Mouse (Mus musculus) ES-E14 (cell line): ENCODE measurements at regions not wholly inside any gene's neighbourhood (a gene's known extent, or its start where the extent isn't known, plus 50 kb on each side); places are given as distances from the start of the nearest gene placed in this dataset.

ENCODE experiments used
- DNase-seq: peaks from one replicate; pipeline ENCODE4 v3.0.0-alpha.2; 2013; ENCODE audit warnings: low read depth, low spot score
- H3K27ac ChIP-seq: 2 replicates; pipeline ENCODE4 v1.5.1; 2012; ENCODE audit warnings: low read depth, mild to moderate bottlenecking, low read length, moderate library complexity, mixed read lengths; ENCODE audit not compliant: poor library complexity, insufficient read depth, severe bottlenecking
- H3K36me3 ChIP-seq: 2 replicates; pipeline ENCODE4 v1.6.1; 2012; ENCODE audit warnings: mild to moderate bottlenecking, low read length, moderate library complexity, mixed read lengths; ENCODE audit not compliant: control insufficient read depth, poor library complexity, insufficient read depth, severe bottlenecking
- H3K4me1 ChIP-seq, 2 experiments: fragments of 150-350 bp in 1 of 2; sonication (generic) in 1 of 2; 2 replicates each; pipeline ENCODE4 v1.6.1; 2012; ENCODE audit warnings: low read length in 2 of 2, mild to moderate bottlenecking in 1 of 2, mixed read lengths in 1 of 2; ENCODE audit not compliant: control insufficient read depth in 2 of 2, insufficient read depth in 2 of 2, poor library complexity in 1 of 2
- H3K4me3 ChIP-seq, 2 experiments: fragments of 150-350 bp in 1 of 2; sonication (generic) in 1 of 2; 2 replicates each; pipeline ENCODE4 v1.5.1; 2012; ENCODE audit warnings: low read length in 2 of 2, low read depth in 1 of 2, mild to moderate bottlenecking in 1 of 2, mixed read lengths in 1 of 2; ENCODE audit not compliant: insufficient read depth in 1 of 2, poor library complexity in 1 of 2, severe bottlenecking in 1 of 2
- H3K9ac ChIP-seq: 2 replicates; pipeline ENCODE4 v1.6.1; 2012; ENCODE audit warnings: low read depth, mild to moderate bottlenecking, low read length, mixed read lengths; ENCODE audit not compliant: poor library complexity, insufficient read depth, severe bottlenecking
- H3K9me3 ChIP-seq: fragments of 150-350 bp; sonication (generic); 2 replicates; pipeline ENCODE4 v1.6.1; 2012; ENCODE audit warnings: low read depth, mild to moderate bottlenecking, low read length; ENCODE audit not compliant: control insufficient read depth, insufficient read depth
- CHD2 ChIP-seq: IDR thresholded peaks from 2 replicates; pipeline ENCODE4 v1.6.1; 2014; ENCODE audit warnings: mild to moderate bottlenecking, low read depth, low read length, inconsistent platforms
- HCFC1 ChIP-seq: IDR thresholded peaks from 2 replicates; pipeline ENCODE4 v1.6.1; 2012; ENCODE audit warnings: low read length, inconsistent platforms, borderline replicate concordance; ENCODE audit not compliant: insufficient read depth
- MAFK ChIP-seq: IDR thresholded peaks from 2 replicates; pipeline ENCODE4 v1.6.1; 2014; ENCODE audit warnings: mild to moderate bottlenecking, low read depth, low read length, inconsistent platforms; ENCODE audit not compliant: insufficient read depth
- ZC3H11A ChIP-seq: IDR thresholded peaks from 2 replicates; pipeline ENCODE4 v1.6.1; 2012; ENCODE audit warnings: low read depth, mild to moderate bottlenecking, inconsistent platforms, low read length, borderline replicate concordance
- ZNF384 ChIP-seq: IDR thresholded peaks from 2 replicates; pipeline ENCODE4 v1.6.1; 2012; ENCODE audit warnings: low read depth, low read length, inconsistent platforms
- in situ Hi-C, 2 experiments: fragments of 600-800 bp; cut with MboI; formaldehyde crosslinking; loops; one replicate each; pipeline ENCODE4 v1.15.1; 2025; ENCODE audit warnings: low sequenced_read_pairs in 2 of 2, inconsistent platforms in 1 of 2; ENCODE audit not compliant: unreplicated experiment in 2 of 2

- Histone ChIP-seq H3K9ac (no peak overlapping the region), H3K36me3 (no peaks in the 10 kb centered on the region), H3K4me1 (no peaks in the 10 kb centered on the region), H3K9me3 (no peaks in the 10 kb centered on the region), H3K4me3 (no peak overlapping the region), H3K27ac (no peak overlapping the region)
- no peak for TF ChIP-seq ZNF384
- no peak for TF ChIP-seq CHD2
- no peak for TF ChIP-seq HCFC1
- no peak for TF ChIP-seq MAFK
- TF ChIP-seq ZC3H11A: no peak
- in situ Hi-C loops: no loop called here
- no peak for DNase-seq
Observed at GRCm38 (mm10) chr15:5475389-5475995, 231.5 kb upstream of the Ptger4 start.

GRCm38 (mm10) chr15:5493286-5493685, 249.3 kb upstream of the Ptger4 start:
- no peak overlapping the region for H3K4me3 ChIP-seq
- in situ Hi-C loops: no loop called here

GRCm38 (mm10) chr15:5495187-5495849, 251.3 kb upstream of the Ptger4 start:
- H3K9ac ChIP-seq: no peak overlapping the region
- H3K27ac ChIP-seq: no peak overlapping the region
- H3K36me3 ChIP-seq: no peaks in the 10 kb centered on the region
- H3K4me3 ChIP-seq: no peak overlapping the region
- DNase-seq: no peak
- no peaks in the 10 kb centered on the region for H3K4me1 ChIP-seq
- no peaks in the 10 kb centered on the region for H3K9me3 ChIP-seq
- no peak for TF ChIP-seq CHD2
- TF ChIP-seq ZC3H11A: no peak
- TF ChIP-seq HCFC1: no peak
- no peak for TF ChIP-seq ZNF384
- TF ChIP-seq MAFK: no peak
- in situ Hi-C loops: no loop called here

More at GRCm38 (mm10) chr15:5493286-5493685, 249.3 kb upstream of the Ptger4 start:
- Histone ChIP-seq H3K36me3 (no peaks in the 10 kb centered on the region), H3K9ac (no peak overlapping the region), H3K9me3 (no peaks in the 10 kb centered on the region), H3K4me1 (no peaks in the 10 kb centered on the region), H3K27ac (no peak overlapping the region)
- DNase-seq: no peak
- TF ChIP-seq ZC3H11A (no peak), MAFK (no peak), HCFC1 (no peak)

- DNase-seq: no peak
- H3K9me3 ChIP-seq: no peaks in the 10 kb centered on the region
- H3K9ac ChIP-seq: no peak overlapping the region
- no peak overlapping the region for H3K4me3 ChIP-seq
- TF ChIP-seq MAFK (no peak), ZC3H11A (no peak), ZNF384 (no peak), CHD2 (no peak), HCFC1 (no peak)
- H3K36me3 ChIP-seq: no peaks in the 10 kb centered on the region
- H3K4me1 ChIP-seq: no peaks in the 10 kb centered on the region
- in situ Hi-C loops: no loop called here
- H3K27ac ChIP-seq: no peak overlapping the region
Observed at GRCm38 (mm10) chr15:5495954-5496353, 252.0 kb upstream of the Ptger4 start.

- Histone ChIP-seq H3K36me3 (no peaks in the 10 kb centered on the region), H3K27ac (no peak overlapping the region), H3K4me1 (no peaks in the 10 kb centered on the region), H3K9me3 (no peaks in the 10 kb centered on the region), H3K9ac (no peak overlapping the region), H3K4me3 (no peak overlapping the region)
- in situ Hi-C loops: no loop called here
- no peak for DNase-seq
- TF ChIP-seq ZC3H11A (no peak), ZNF384 (no peak), CHD2 (no peak), HCFC1 (no peak), MAFK (no peak)
Observed at GRCm38 (mm10) chr15:5504502-5504901, 260.5 kb upstream of the Ptger4 start.
